Mouse (Mus musculus) forebrain, embryonic 14.5 days (tissue): ENCODE measurements around the gene Gm45234. TPM values are rescaled to one million over a fixed set of nuclear protein-coding genes. Genes with fewer than 3 reads are reported as not detected.

ENCODE experiments used
- ATAC-seq: fragments of 200-750 bp; cut with Nextera tagmentation; 2 replicates; pipeline ENCODE4 v1.8.0; 2017; ENCODE audit warnings: mild to moderate bottlenecking, moderate library complexity
- DNase-seq: peaks from one replicate; pipeline ENCODE4 v3.0.0-alpha.2; 2015; ENCODE audit warnings: low spot score
- H3K27ac ChIP-seq: fragments of 300-500 bp; sonication (generic); 2 replicates; pipeline ENCODE4 v1.5.1; 2014; ENCODE audit warnings: low read depth, mild to moderate bottlenecking, control low read depth, low read length, moderate library complexity
- H3K27me3 ChIP-seq: fragments of 300-500 bp; sonication (generic); replicated peaks from 2 replicates; pipeline ENCODE4 v1.6.1; 2014; ENCODE audit warnings: low read length, control low read depth, mixed read lengths; ENCODE audit not compliant: control insufficient read depth, insufficient read depth
- H3K36me3 ChIP-seq: fragments of 300-500 bp; sonication (generic); 2 replicates; pipeline ENCODE4 v1.6.1; 2014; ENCODE audit warnings: low read length, control low read depth; ENCODE audit not compliant: control insufficient read depth, insufficient read depth
- H3K4me1 ChIP-seq: fragments of 300-500 bp; sonication (generic); 2 replicates; pipeline ENCODE4 v1.6.1; 2014; ENCODE audit warnings: antibody characterized with exemption, low read length, control low read depth; ENCODE audit not compliant: control insufficient read depth, insufficient read depth
- H3K4me2 ChIP-seq: fragments of 300-500 bp; sonication (generic); 2 replicates; pipeline ENCODE4 v1.6.1; 2014; ENCODE audit warnings: mild to moderate bottlenecking, control low read depth, low read length
- H3K4me3 ChIP-seq: fragments of 300-500 bp; sonication (generic); 2 replicates; pipeline ENCODE4 v1.5.1; 2014; ENCODE audit warnings: low read depth, low read length, control low read depth
- H3K9ac ChIP-seq: fragments of 300-500 bp; sonication (generic); 2 replicates; pipeline ENCODE4 v1.6.1; 2014; ENCODE audit warnings: mild to moderate bottlenecking, low read length, control low read depth, moderate library complexity
- H3K9me3 ChIP-seq: fragments of 300-500 bp; sonication (generic); replicated peaks from 2 replicates; pipeline ENCODE4 v1.6.1; 2016; ENCODE audit warnings: low read length, control low read depth, mixed read lengths; ENCODE audit not compliant: control insufficient read depth
- WGBS: fragments of 180-500 bp; shearing (Covaris S2); extraction: QIAGEN DNeasy Blood & Tissue Kit; methylation state at CpG from one replicate; pipeline ENCODE4 v1.1.7; 2014; 5-methylcytosine and 5-hydroxymethylcytosine counted together
- polyA plus RNA-seq: library from polyadenylated mRNA; unstranded; fragments of >200 nt; fragmentation: Nextera tagmentation; extraction: Ambion mirVana; gene quantifications from 2 replicates; pipeline ENCODE4 v1.2.1, GENCODE M21; 2014

Gene Gm45234
- polyA plus RNA-seq, 1 experiment from 2014 or later = not detected

- ATAC-seq = peak; percentile 30
- WGBS = 21% methylated on average over 5 of the region's 5 CpGs
- peaks cover 39% of the 10 kb centered on the region for H3K4me1 ChIP-seq
Measured at GRCm38 (mm10) chr6:124757909-124758848, 2.4 kb upstream of the Gm45234 start.

GRCm38 (mm10) chr6:124757351-124757880 lies 1.6 kb upstream of the Gm45234 start:
- Histone ChIP-seq H3K27ac (peak overlapping the region; percentile 97), H3K36me3 (peaks cover 5% of the 10 kb centered on the region; the same call in 1 of the 2 replicates), H3K9ac (peak overlapping the region; percentile 96), H3K4me3 (peak overlapping the region; percentile 81), H3K27me3 (no peaks in the 10 kb centered on the region), H3K4me1 (peaks cover 39% of the 10 kb centered on the region), H3K9me3 (no peaks in the 10 kb centered on the region), H3K4me2 (peak overlapping the region; percentile 65)
- ATAC-seq (no peak), DNase-seq (no peak)
- 2% methylated on average over 5 of the region's 5 CpGs for WGBS

More at GRCm38 (mm10) chr6:124757909-124758848, 2.4 kb upstream of the Gm45234 start:
- Histone ChIP-seq H3K27ac (peak overlapping the region; percentile 97), H3K27me3 (no peaks in the 10 kb centered on the region), H3K4me2 (peak overlapping the region; percentile 65), H3K4me3 (peak overlapping the region; percentile 81), H3K36me3 (peaks cover 4% of the 10 kb centered on the region; the same call in 1 of the 2 replicates), H3K9ac (peak overlapping the region; percentile 96), H3K9me3 (no peaks in the 10 kb centered on the region)
- DNase-seq = peak; percentile 80

DNA sequence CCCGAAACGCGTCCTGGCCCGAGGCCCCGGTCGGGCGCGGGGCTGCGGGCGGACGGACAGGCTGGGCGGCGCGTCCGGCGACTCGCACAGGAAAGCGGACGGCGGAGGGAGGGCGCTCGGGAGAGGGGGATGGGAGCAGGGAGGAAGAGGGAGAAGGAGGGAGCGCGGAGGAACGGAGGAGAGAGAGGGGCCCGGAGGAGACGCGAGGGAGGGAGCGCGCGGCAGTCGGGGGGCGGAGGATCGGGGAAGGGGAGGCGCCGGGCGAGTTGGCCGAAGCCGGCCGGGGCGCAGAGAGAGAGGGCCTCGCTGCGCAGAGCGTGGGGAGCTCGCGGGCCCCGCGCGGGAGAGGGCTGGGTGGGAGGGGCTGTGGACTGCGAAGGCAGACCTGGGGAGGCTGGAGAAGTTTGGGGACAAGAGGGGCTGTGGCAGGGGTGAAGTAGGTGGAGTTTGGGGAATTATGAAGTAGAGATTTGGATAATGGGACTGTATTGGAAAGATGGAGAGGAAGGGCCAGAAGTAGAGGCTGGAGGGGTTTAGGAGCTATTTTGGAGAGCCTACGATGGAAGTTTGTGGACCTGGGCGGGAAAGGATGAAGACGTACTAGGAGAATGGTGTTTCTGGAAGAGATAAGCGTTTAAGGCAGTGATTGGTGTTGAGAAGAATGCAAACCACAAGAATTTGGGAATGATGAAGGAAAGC lies 980 bp upstream of the Gm45234 start:
- H3K9me3 ChIP-seq = no peaks in the 10 kb centered on the region
- peak overlapping the region; percentile 65 for H3K4me2 ChIP-seq
- H3K4me1 ChIP-seq = peaks cover 39% of the 10 kb centered on the region
- peaks cover 5% of the 10 kb centered on the region; the same call in 1 of the 2 replicates for H3K36me3 ChIP-seq
- peak overlapping the region; percentile 81 for H3K4me3 ChIP-seq
- ATAC-seq (peak; percentile 72), DNase-seq (peak; percentile 85)
- no peaks in the 10 kb centered on the region for H3K27me3 ChIP-seq
- WGBS = under 1% methylated on average over 51 of the region's 54 CpGs
- H3K27ac ChIP-seq = peak overlapping the region; percentile 97
- H3K9ac ChIP-seq = peak overlapping the region; percentile 96

GRCm38 (mm10) chr6:124755306-124755705 lies 515 bp downstream of the Gm45234 start:
- ATAC-seq = no peak
- Histone ChIP-seq H3K27ac (peak overlapping the region; percentile 97), H3K9ac (peak overlapping the region; percentile 96), H3K36me3 (peaks cover 5% of the 10 kb centered on the region; the same call in 1 of the 2 replicates), H3K27me3 (no peaks in the 10 kb centered on the region), H3K4me2 (peak overlapping the region; percentile 65), H3K4me1 (peaks cover 39% of the 10 kb centered on the region), H3K9me3 (no peaks in the 10 kb centered on the region), H3K4me3 (peak overlapping the region; percentile 81)
- 0% methylated on average over 3 of the region's 3 CpGs for WGBS
- DNase-seq = no peak

GRCm38 (mm10) chr6:124753861-124754260 lies 2.0 kb downstream of the Gm45234 start:
- Histone ChIP-seq H3K9ac (no peak overlapping the region), H3K9me3 (no peaks in the 10 kb centered on the region), H3K27ac (no peak overlapping the region), H3K4me1 (peaks cover 36% of the 10 kb centered on the region), H3K4me3 (no peak overlapping the region), H3K4me2 (peak overlapping the region; percentile 1; the same call in 1 of the 2 replicates), H3K27me3 (no peaks in the 10 kb centered on the region), H3K36me3 (peaks cover 17% of the 10 kb centered on the region)
- WGBS = 95% methylated on average over 2 of the region's 2 CpGs
- no peak for DNase-seq
- ATAC-seq = no peak

DNA sequence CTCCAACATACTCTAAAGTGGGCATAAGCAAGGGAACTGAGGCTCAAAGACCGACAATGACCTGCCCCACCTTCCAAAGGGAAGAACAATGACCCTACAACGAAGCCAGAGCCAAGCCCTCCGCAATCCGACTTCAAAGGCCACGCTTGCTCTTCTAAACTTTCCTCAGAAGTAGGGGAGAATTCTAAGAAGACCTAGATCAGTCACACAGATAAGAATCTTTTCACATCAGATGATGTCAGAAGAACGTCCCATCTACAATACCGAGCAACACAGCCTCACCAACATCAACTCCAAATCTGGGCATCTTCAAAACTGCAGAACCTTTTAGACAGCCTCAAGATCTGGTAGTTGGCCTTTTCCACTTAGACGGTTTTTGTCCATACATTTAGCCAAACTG lies 5.4 kb downstream of the Gm45234 start:
- Histone ChIP-seq H3K27ac (no peak overlapping the region), H3K27me3 (no peaks in the 10 kb centered on the region), H3K36me3 (peaks cover 41% of the 10 kb centered on the region), H3K4me3 (no peak overlapping the region), H3K9ac (no peak overlapping the region), H3K4me2 (no peak overlapping the region), H3K4me1 (peaks cover 26% of the 10 kb centered on the region), H3K9me3 (no peaks in the 10 kb centered on the region)
- WGBS = 87% methylated on average over 8 of the region's 8 CpGs
- DNase-seq (no peak), ATAC-seq (no peak)

- no peak overlapping the region for H3K27ac ChIP-seq
- no peak for ATAC-seq
- WGBS = 88% methylated on average over 7 of the region's 7 CpGs
- no peaks in the 10 kb centered on the region for H3K27me3 ChIP-seq
- H3K4me1 ChIP-seq = peaks cover 13% of the 10 kb centered on the region; the same call in 1 of the 2 replicates
- peaks cover 67% of the 10 kb centered on the region for H3K36me3 ChIP-seq
- no peaks in the 10 kb centered on the region for H3K9me3 ChIP-seq
- peak overlapping the region; percentile 96 for H3K4me2 ChIP-seq
- H3K9ac ChIP-seq = peak overlapping the region; percentile 86; the same call in 1 of the 2 replicates
- no peak for DNase-seq
- 0 out of 2 replicates have a peak overlapping the region, but pooled peaks have one; percentile 47 for H3K4me3 ChIP-seq
Measured at GRCm38 (mm10) chr6:124746654-124747632, 8.9 kb downstream of the Gm45234 start.

- peak overlapping the region; percentile 86 for H3K9ac ChIP-seq
- ATAC-seq = 0 out of 2 replicates have a peak, but pooled peaks have one; percentile 10
- peak overlapping the region; percentile 47 for H3K4me3 ChIP-seq
- H3K4me1 ChIP-seq = peaks cover 16% of the 10 kb centered on the region; the same call in 1 of the 2 replicates
- H3K4me2 ChIP-seq = peak overlapping the region; percentile 96
- no peaks in the 10 kb centered on the region for H3K9me3 ChIP-seq
- H3K36me3 ChIP-seq = peaks cover 67% of the 10 kb centered on the region
- 21% methylated on average over 8 of the region's 8 CpGs for WGBS
- DNase-seq = no peak
- no peaks in the 10 kb centered on the region for H3K27me3 ChIP-seq
- peak overlapping the region; percentile 89 for H3K27ac ChIP-seq
Measured at GRCm38 (mm10) chr6:124746296-124746605, 9.6 kb downstream of the Gm45234 start.
